Mouse (Mus musculus) kidney, postnatal 36 days (tissue): ENCODE measurements at regions not wholly inside any gene's neighbourhood (a gene's known extent, or its start where the extent isn't known, plus 50 kb on each side); places are given as distances from the start of the nearest gene placed in this dataset.

Experiments used
- DNase-seq, 2 experiments: peaks; one replicate each; pipeline ENCODE4 v3.0.0; 2021 to 2022; ENCODE audit warnings: mixed read lengths in 2 of 2

DNA sequence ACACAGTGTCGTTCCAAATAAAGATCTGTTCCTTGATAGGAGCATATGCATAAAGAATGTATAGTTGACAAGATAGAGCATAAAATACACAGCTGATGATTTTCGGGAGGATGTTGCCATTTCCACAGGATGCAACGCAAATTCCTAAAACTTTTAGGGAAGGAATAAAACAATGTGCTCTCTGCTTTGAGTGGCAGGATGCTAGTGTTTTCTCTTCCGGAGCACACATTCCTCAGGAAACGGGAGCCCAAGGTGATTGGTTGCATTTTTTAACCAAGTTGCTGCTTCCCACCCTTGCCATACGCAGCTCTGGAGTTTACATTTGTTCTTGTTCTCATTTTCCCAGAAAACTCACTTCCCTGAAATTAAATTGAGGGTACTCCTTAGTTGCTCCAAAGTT, 116.8 kb upstream of the Arhgap28 start:
- DNase-seq, result no peak

DNA sequence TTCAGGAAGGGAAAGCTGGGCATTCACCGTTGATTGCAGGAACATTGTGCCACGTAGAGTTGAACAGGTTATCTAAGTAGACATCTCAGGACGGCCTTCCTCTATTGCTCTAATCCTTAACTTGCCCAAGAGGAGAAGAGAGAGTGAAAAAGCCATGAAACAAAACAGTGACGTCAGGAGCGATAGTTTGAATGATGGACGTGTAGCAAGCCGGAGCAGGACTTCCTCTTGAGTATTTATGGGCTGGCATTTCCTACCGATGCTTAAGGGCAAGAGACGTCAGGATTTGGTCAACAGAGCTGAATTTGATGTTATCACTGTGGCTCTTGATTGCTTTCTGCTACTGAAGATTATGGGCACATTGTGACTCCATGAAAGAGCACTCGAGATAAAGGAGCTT, 130.5 kb upstream of the Arhgap28 start:
- DNase-seq, result no peak

DNA sequence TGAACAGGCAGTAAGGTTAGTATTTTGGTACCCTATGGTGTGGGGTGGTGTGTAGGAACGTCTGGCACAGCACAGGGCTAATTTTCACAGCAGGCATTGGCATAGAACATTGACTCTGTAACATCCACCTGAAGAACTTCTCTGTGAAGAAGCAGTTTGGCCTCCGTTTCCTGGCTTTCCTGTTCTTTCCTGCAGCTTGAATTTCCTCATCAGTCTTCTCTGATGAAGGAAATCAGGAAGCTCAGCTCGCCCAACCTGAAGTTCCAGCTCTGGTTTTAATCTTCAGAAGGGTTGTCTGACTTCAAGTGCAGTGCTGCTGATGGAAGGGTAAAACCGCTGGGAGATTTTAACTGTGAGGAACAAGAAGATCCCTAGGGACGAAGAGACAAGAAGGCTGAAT, 131.5 kb upstream of the Arhgap28 start:
- DNase-seq, result no peak

DNA sequence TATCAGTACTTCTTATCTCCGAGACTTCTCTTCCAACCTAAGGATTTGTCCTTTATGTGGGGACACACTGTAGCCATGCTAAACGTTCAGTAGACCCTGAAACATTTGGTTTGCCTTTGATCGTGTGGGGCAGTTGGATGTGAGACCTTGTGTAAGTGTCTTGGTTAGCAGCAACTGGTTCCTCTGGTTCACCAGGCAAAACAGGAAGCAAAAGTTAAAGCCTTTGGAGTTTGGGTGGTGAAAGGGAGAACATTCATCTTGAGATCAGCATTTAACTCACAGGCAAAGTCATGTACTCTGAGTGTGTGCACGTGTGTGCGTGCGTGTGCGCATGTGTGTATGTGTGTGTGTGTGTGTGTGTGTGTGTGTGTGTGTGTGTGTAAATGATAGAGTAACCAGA, 130.3 kb upstream of the L3mbtl4 start:
- no peak for DNase-seq

DNA sequence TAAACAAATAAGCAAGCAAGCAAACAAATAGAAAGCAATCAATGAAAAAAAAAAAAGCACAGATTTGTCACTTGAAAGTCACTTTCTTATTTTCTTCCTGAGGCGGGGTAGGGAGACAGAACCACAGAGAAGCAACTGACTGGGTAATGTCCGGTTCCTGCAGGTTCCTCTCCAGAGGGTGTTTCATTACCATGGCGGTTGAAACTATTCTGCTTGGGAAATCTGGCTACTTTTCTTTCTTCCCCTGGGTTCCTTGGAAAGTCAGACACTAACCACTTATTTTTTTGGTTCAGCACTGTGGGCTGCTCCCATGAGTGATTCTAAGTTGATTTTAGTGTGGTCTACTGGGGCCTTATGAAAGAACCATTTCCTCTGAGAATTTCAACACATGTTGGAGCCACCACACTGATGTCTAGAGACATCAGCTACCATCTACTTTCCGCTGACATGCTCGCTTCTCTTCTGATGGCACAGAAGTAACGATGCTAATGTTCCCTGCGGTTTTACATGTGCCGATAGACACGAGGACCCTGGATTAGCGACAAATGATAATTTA, 124.3 kb upstream of the L3mbtl4 start:
- DNase-seq, result no peak

DNA sequence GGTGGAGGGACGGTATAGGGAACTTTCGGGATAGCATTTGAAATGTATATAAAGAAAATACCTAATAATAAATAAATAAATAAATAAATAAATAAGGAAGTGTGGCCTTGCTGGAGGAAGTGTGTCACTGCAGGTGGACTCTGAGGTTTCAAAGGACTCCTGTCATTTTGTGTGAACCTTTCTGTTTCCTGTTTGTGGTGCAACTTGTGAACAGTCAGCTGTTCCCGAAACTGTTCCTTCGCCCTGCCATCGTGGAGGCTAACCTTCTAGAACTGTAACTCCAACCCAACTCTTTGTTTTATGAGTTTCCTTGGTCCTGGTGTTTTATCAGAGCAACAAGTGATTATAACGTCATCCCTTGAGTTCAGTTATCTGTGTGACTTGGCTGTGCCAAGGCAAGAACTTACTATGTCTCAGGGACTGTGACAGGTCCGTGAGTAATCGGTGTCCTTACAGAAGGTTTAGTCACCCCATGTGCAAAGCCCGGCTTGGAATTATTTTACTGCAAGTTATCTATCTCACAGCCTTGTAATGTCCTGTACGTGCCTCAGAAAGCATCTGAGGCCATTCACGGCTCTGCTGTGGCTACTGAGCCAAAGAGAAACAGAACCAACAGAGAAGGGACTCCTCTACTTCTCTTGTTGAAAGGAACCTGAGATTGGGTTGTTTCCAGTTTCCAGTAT, 121.0 kb upstream of the L3mbtl4 start:
- DNase-seq, result no peak

DNA sequence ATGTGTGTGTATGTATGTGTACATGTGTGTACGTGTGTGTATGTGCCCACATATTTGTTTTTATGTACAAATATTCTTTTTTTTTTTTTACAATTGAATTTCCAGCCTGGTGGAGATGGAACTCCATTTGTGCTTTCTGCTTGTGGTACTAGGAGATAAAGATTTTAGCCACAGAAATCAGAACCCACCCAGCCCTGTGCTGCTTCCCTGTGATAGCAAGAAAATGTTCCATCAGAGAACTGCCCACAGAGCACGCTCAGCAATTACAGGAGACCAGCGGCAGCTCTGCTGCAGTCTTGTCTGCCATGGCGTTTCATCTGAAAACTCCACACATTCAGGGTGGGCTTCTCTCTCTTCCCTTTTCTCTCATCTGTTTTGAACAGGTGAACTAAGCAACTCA, 118.7 kb upstream of the L3mbtl4 start:
- no peak for DNase-seq

DNA sequence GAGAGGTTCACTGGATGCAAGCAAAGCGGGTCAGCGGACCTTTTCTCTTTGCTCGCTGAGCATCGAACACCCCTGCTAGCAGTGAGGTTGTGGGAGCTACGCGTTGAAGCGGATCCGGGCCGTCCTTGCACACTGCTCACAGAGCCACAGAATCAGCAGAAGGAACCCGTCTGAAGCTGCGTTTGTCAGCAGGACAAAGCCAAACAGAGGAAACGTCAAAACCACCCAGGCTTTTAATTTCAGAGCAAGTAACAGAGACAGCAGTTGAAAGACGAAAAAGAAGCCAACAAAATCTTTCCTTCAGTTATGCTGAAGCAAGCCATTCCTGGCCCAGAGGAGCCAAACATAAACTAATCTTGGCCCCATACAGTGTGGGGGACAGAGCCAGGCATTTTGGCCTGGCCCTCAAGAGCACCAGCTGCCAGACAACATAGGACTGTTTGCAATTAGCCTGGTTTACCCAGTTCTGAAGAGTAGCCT, 115.4 kb upstream of the L3mbtl4 start:
- no peak for DNase-seq

DNA sequence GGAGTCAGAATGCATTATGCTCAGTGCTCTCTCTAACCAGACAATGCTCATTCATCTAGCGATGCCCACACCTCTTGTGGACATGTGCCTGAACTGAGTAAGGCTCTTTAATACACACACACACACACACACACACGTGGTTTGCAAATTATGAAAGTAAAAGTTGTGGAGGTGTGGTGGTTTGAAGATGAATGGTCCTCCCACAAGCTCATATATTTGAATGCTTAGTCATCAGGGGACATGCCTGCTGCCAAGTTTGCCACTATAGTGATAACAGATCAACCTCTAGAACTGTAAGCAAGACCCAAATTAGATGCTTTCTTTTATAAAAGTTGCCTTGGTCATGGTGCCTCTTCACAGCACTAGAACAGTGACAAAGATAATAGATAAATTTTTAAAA, 112.5 kb upstream of the L3mbtl4 start:
- DNase-seq, result no peak

DNA sequence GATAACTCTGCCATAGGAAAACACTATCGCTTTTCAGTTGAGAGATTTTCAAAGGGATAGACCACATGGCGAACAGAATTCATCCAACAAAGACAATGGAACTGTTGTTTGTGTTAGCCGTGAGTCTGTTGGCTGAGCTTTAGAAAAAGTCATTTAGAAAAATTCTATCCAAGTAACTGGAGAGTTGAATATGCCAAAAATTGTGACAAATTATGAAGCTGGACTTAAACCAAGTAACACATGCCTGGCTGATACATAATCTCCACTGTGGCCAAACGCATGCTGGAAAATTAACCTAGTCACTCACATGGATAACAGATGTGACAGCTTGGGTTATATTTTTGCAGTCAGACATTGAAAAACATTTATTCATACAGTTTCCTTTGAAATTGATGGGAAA, 110.1 kb upstream of the L3mbtl4 start:
- DNase-seq, result no peak

DNA sequence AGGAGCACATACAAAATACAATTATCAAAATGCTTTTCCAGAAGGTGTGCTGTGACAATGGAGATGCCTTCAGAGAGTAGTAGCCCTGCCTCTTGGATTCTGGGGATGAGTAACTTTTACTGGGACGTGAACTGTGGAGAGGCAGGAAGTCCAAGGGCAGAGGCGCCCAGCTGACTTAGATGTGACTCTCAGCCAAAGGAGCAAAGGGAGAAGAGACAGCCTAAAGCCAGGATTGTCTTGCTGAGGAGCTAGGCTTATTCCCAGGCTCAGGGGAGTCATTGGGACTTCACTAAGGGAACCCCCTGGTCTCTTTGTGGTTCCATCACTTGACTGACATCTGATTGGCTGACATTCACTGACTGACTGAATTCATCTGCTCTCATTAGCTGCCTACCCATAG, 108.9 kb upstream of the L3mbtl4 start:
- DNase-seq, result no peak

DNA sequence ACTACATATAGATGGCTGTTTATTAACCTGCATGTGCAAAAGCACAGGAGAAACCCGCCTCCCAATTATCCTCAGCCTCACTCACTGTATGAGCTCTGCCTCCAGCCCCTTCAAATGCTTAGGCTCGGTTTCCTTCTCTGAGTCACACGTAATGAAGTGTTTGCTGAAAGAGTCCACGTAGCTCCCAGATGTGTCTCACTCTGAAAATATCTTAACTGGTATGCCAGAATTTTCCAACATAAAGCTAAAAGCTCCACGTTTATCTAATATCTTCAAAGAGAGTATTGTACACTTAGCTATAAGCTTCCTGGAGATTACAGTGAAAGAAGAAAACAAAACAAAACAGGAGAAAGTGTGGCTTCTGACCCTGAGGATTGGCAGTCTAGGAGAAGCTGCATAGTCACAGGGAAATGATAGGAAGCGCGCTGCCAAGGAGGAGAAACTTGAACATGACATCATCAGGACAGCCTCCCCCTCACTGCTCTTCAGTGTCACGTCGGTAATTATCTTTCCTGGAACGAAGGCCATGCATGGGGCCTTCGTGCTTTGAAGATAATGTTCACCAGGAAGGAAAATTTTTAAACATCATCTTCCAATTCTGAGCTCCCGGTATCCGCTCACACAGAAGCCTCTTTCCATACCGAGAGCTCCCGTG, 108.3 kb upstream of the L3mbtl4 start:
- DNase-seq, result no peak

DNA sequence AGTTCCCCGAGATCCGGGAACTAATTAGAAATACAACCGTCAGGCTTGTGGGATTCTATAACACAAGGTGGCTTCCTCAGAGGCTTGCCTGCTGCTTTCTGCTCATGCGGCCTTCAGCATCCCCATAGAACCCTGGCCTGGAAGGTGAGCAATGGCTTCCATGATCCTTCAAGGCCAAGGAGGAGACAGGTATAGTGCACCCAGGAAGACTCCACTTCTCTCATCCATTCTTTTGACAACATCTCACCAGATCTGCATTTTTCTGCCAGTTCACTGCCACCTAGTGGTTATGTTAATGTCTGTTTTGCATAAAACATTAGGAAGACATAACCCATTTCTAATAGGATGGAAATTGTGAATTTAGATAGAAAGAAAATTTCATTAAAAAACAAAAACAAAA, 107.2 kb upstream of the L3mbtl4 start:
- peak; percentile 4 to 18 for DNase-seq

DNA sequence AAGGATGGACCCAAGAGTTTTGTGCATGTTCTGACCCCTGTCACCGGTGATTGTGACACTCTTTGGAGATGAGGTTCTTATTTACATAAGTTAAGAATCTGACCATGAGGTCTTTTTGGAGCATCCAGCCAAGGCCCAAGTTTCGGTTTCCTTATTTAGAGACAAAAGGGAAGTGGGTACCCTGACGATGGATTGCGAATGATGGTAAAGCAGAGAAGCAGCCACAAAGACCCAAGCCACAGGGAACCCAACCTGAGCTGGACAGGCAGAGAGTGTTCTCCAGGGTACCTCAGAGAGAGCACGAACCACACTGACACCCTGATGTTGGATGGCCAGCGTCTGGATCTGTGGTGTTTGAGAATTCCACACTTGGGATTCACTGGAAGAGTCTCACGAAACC, 100.8 kb upstream of the L3mbtl4 start:
- no peak for DNase-seq

DNA sequence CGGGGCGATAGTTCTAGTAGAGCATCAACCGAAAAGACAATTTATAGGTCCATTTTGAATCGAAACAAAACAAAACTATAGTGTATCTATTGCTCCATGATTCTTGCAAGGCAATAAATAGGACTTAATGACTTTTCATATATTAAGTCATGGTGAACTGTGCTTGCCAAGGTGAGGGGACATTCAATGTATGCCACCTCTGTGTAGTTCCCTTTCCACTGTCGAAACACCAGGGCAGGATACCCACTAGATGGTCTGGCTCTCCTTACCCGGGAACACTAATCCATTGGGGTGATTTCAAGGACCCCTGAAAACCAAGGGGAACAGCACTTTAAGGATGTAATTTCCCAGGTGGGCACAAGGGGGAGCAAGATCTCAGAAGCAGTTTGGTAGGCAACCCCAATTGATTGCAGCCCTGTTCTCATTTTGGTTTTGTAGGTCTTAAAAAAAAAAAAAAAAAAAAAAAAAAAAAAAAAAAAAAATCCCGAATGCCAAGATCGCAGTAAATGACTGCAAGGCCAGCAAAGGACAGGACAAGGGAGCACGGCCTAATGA, 96.9 kb upstream of the L3mbtl4 start:
- peak; percentile 34 to 74 for DNase-seq

DNA sequence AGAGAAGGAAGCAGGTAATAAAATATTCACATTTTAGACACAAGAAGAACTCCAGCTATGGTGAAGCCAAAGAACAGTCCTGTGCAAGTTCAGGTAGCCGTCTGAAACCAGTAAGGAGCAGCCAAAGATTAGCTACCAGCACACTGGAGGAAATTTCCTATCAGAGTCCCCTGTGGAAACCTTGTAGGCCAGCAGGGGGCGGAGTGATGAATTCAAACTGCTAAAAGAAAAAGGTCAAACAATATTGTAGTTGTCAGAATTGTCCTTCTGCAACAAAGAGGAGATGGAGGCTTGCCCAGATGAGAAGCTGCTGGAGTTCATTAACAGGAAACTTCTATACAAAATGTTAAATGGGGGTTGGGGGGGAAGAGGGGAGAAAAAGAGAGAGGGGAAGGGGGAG, 95.8 kb upstream of the L3mbtl4 start:
- peak; percentile 29 to 77 for DNase-seq

DNA sequence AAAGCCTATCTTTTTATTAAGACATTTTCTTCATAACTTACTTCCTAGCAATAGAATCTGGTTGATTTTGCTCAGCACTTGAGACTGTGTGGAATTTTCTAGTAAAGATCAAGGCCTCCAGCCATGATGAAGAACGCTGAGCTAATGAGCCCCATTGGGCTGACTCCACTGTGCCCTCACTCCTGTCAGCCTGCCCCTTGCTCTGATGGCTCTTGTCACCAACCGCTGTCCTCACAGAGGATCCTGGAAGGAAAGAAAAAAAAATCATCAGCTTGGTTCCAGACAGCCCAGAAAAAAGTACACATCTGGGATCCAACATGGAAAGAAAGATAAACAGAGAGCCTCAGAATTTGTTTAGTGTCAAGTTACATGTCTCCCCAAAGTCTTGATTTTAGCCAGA, 88.2 kb upstream of the L3mbtl4 start:
- no peak for DNase-seq

DNA sequence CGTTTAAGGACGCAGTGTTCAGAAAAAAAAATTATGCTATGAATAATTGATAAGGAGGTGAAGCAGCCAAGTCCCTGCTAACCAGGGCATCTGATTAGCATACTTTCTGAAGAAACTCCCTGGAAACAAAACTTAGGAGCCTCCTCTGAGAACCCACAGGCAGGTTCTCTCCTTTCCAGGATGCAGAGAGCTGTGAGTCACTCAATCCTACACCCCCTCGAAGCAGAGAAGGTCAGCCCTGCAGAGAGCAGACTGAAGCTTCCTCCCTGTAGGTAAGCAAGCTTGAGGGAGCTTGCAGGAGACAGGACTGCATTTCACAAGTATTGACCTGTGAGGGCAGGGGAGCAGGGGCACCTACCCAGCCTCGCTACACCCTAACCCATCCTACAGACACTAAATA, 83.7 kb upstream of the L3mbtl4 start:
- DNase-seq, result no peak

DNA sequence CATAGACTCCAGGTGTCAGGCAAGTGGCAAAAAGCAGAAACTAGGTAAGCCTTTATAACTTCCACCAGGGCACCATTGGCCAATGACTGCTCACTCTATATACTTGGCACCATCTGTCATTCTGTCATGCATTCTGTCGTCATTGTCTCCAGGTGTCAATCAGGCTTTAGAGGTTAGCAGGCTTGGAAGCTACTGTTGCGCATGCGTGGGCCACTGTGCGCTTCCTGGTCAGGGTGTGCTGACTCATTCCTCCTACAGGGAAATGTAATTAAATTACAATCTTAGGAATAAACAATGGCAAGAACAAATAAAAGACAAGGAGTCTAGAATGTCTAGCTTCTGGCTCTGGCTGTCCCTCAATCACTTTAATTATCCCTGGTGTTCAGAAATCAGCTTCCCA, 68.1 kb upstream of the L3mbtl4 start:
- no peak for DNase-seq

DNA sequence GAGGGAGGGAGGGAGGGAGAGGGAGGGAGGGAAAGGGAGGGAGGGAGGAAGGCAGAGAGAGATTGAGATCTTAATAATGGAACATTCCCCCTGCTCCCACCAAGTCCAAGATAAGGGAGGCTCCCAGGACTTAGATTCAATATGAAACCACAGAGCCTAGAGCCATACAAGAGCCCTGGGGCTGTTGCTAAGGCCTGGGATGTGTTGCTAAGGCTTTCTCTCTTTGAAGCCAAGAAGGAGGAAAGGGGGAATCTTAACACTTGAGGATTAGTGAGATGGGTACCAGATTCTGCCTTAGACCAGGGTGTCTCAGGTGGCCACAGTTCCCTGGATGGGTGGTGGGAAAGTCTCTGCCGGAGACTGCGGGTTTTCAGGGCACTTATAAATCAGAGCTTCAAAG, 64.8 kb upstream of the L3mbtl4 start:
- no peak for DNase-seq

DNA sequence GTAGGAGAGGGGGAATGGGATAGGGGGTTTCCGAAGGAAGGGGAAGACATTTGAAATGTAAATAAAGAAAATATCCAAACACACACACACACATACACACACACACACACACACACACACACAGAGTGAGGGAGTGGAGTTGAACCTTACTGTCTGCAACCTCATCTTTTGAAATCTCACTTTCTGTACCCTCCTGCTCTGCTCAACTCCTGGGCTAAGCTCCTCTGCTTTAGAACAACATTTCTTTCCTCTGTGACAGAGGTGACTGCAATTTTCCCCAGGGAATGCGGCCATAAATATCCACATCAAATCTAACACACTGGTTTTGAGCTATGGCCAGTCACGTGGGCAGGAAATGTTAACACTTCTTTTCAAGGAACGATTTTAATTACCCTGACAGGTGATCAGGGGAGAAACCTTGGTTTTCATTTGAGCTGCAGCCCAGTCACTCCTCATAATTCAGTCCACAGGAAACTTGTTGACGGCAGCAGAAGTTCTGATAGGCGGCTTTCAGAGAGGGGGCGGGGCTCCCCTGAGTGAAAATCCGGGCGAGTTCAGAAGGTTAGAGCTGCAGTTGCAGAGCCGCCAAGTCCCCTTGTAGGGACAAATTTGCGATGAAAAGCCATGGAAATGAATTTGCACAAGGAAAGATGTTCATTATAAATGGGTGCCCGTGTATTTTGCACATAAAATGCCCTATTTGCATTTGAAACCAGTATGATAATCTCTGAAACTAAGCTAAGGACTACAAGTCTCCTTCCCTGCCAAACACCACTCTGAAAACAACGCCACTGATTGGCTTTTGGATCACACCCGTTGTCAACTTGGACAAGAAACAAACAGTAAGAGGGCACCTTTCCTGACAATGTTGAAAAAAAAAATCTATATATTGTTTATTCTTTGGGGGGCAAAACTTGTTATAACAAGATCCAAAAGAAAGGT, 63.0 kb upstream of the L3mbtl4 start:
- DNase-seq, result peak; percentile 60 to 82

DNA sequence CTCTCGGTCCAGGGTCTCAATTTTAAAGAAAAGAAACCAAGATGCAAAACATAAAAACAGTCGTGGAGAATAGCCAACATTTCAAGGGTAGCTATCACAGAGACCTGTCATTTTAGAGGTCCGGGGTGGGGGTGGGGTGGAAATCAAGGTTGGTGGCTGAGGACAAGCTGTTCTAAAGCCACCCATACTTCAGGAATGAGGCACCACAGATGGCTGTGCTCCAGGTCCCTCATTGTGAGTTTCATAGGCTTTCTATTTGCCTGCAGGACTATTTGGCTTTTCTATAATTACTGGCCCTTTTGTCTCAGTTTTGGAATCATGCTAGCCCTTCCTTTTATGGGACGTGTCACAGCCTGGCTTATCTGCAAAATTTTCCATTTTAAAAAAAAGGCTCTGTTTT, 55.4 kb upstream of the L3mbtl4 start:
- DNase-seq, result no peak

DNA sequence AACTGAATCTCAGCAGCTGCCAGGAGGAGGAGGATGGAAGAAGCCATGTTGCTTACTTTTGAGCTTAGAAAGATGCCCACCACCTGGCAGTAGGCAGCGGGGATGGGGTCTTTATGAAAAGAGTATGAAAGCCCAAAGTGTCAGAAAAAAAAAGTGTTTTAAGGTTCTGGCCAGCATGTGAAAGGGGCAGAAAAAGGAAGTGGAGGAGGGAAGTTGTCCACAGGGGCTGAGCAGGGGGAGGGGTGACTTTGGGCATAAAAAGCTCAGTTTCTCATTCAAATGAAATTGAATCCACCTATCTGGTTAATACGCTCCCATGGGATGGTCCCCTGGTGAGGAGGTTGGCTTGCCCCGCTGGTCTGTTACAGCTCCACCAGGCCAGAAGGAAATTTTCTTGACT, 50.4 kb upstream of the L3mbtl4 start:
- DNase-seq, result no peak
